Mouse (Mus musculus) heart, adult 2 months (tissue): ENCODE measurements around the gene Rarres2. TPM values are rescaled to one million over a fixed set of nuclear protein-coding genes. Genes with fewer than 3 reads are reported as not detected.

Experiments
- DNase-seq, 2 experiments: peaks; one replicate each; pipeline ENCODE4 v3.0.0; 2021
- H3K27ac ChIP-seq: fragments of 200-600 bp; 2 replicates; pipeline ENCODE4 v1.8.1; 2022
- H3K27me3 ChIP-seq: fragments of 200-500 bp; 2 replicates; pipeline ENCODE4 v1.6.1; 2012; ENCODE audit warnings: mild to moderate bottlenecking, low read length, inconsistent platforms, mixed read lengths; ENCODE audit not compliant: control insufficient read depth, insufficient read depth
- H3K36me3 ChIP-seq: fragments of 200-500 bp; 2 replicates; pipeline ENCODE4 v1.6.1; 2012; ENCODE audit warnings: low read length, inconsistent platforms; ENCODE audit not compliant: control insufficient read depth, insufficient read depth
- H3K4me1 ChIP-seq: fragments of 200-500 bp; 2 replicates; pipeline ENCODE4 v1.6.1; 2011; ENCODE audit warnings: low read length; ENCODE audit not compliant: control insufficient read depth, insufficient read depth
- H3K4me3 ChIP-seq: fragments of 200-600 bp; 2 replicates; pipeline ENCODE4 v1.8.1; 2022
- H3K79me2 ChIP-seq: fragments of 200-500 bp; replicated peaks from 2 replicates; pipeline ENCODE4 v1.6.1; 2012; ENCODE audit warnings: mild to moderate bottlenecking, inconsistent platforms, low read length, moderate library complexity, mixed read lengths; ENCODE audit not compliant: control insufficient read depth, insufficient read depth
- H3K9ac ChIP-seq: fragments of 200-500 bp; 2 replicates; pipeline ENCODE4 v1.6.1; 2012; ENCODE audit warnings: low read depth, mild to moderate bottlenecking, control low read depth, inconsistent platforms, low read length, mixed read lengths
- CTCF ChIP-seq: fragments of 200-600 bp; IDR thresholded peaks from 2 replicates; pipeline ENCODE4 v1.8.1; 2022; ENCODE audit warnings: antibody characterized with exemption, mild to moderate bottlenecking, moderate library complexity
- EP300 ChIP-seq: fragments of 200-500 bp; IDR thresholded peaks from 2 replicates; pipeline ENCODE4 v1.6.1; 2011; ENCODE audit warnings: low read depth, low read length, control low read depth; ENCODE audit not compliant: insufficient read depth
- POLR2A ChIP-seq: fragments of 200-500 bp; IDR thresholded peaks from 2 replicates; pipeline ENCODE4 v1.6.1; 2011; ENCODE audit warnings: mild to moderate bottlenecking, low read depth, low read length, control low read depth; ENCODE audit not compliant: insufficient read depth
- WGBS: fragments of 180-500 bp; shearing (Covaris S2); methylation state at CpG from one replicate; pipeline ENCODE4 v1.1.7; 2018; 5-methylcytosine and 5-hydroxymethylcytosine counted together
- intact Hi-C: fragments of 180-260 bp; cut with DNase I; formaldehyde crosslinking; loops from one replicate; pipeline ENCODE4 v1.15.1; 2025
- polyA plus RNA-seq: library from polyadenylated mRNA; depleted of rRNA; stranded (reverse); fragments of >200 nt; gene quantifications from 2 replicates; pipeline ENCODE4 v1.2.3, GENCODE M21; 2012
- total RNA-seq, 2 experiments: library from RNA; stranded (reverse); gene quantifications; 2 replicates each; pipeline ENCODE4 v1.2.3; 2021

Gene Rarres2
- total and polyA plus RNA-seq, 3 experiments: 70.9 to 99.3 (median 82.4) TPM

DNA sequence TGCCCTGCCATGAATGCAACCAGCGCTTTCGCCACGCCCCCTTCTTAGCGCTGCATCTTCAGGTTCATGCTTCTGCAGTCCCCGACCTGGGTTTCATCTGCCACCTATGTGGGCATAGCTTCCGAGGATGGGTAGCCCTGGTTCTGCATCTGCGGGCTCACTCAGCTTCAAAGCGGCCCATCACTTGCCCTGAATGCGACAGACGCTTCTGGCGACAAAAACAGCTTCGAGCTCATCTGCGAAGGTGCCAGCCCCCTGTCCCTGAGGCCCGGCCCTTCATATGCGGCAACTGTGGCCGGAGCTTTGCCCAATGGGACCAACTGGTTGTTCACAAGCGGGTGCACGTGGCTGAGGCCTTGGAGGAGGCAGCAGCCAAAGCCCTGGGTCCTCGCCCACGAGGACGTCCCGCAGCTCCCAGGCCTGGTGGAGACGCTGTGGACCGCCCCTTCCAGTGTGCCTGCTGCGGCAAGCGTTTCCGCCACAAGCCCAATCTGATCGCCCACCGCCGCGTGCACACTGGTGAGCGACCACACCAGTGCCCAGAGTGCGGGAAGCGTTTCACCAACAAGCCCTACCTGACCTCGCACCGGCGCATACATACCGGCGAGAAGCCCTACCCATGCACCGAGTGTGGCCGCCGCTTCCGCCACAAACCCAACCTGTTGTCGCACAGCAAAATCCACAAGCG is 24.1 kb upstream of the Rarres2 start:
- no peaks in the 10 kb centered on the region for H3K36me3 ChIP-seq
- 95% methylated on average over 45 of the region's 45 CpGs for WGBS

DNA sequence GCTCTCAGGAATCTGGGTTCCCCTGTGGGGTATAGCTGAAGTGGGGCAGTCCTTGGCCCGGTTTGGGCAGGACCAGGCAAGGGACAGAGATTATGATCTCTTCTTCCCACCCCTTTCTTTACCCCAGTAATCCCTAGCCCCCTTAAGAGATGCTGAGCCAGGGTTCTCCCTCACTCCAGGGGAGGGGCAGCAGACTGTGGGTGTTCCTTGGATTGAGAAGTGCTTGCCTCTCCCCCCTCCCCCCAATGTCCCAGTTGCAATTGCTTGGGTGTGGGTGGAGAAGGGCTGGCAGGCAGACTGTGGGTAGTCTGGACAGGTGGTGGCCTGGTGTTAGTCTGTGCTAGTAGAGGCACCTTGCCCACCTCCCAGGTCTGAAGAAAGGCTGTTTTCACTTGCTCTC is 22.7 kb upstream of the Rarres2 start:
- Histone ChIP-seq H3K36me3 (no peaks in the 10 kb centered on the region), H3K79me2 (peaks cover 4% of the 10 kb centered on the region; the same call in 1 of the 2 replicates), H3K4me3 (no peak overlapping the region; the same call in 1 of the 2 replicates), H3K27me3 (no peaks in the 10 kb centered on the region), H3K27ac (no peak overlapping the region), H3K4me1 (peaks cover 2% of the 10 kb centered on the region; the same call in 1 of the 2 replicates), H3K9ac (no peak overlapping the region)
- 39% methylated on average over 1 of the region's 1 CpGs for WGBS
- TF ChIP-seq EP300 (no peak), POLR2A (no peak), CTCF (no peak)
- DNase-seq: no peak
- intact Hi-C loops: no loop called here

More for the DNA sequence above, 24.1 kb upstream of the Rarres2 start:
- no peak for DNase-seq
- Histone ChIP-seq H3K4me1 (peaks cover 2% of the 10 kb centered on the region; the same call in 1 of the 2 replicates), H3K4me3 (no peak overlapping the region), H3K27ac (no peak overlapping the region), H3K79me2 (peaks cover 4% of the 10 kb centered on the region; the same call in 1 of the 2 replicates), H3K27me3 (no peaks in the 10 kb centered on the region), H3K9ac (no peak overlapping the region)
- intact Hi-C loops: no loop called here
- TF ChIP-seq POLR2A (no peak), EP300 (no peak), CTCF (no peak)

DNA sequence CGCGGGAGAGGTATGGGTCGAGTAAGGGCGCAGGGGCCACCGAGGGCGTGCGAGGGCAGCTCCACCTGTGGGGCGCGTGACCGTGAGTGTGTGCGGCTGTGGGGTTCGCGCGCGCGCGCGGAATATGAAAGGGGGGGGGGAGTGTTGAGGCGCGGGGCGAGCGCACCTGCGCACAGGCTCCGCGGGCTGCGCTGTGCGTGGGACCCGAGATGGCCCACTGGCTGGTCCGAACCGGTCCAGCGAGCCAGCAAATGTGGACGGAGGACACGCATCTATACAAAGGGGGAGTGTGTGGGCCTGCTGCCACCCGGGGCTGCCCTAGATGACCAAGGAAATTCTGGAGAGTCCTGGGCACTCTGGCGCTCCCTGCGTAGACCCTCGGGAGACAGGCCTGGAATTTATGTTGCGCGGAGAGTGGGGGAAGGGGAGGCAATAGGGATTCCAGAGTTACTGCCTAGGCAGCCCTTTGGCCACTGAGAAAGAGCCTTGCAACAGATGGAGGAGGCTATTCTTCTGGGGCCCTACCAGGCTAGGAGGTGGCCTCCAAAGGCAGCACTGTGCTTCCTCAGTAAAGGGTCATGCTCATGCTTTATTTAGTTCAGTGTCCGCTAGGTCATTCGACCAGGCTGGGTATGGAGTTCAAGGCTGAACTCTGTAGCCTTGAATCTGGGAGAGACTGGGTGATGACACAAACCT is 21.6 kb upstream of the Rarres2 start:
- H3K79me2 ChIP-seq: peaks cover 4% of the 10 kb centered on the region; the same call in 1 of the 2 replicates
- H3K36me3 ChIP-seq: no peaks in the 10 kb centered on the region
- TF ChIP-seq CTCF (no peak), POLR2A (no peak), EP300 (no peak)
- H3K27ac ChIP-seq: peak overlapping the region; percentile 94
- H3K4me3 ChIP-seq: peak overlapping the region; percentile 96
- peak in 1 of 2 experiments; percentile 63 for DNase-seq
- H3K27me3 ChIP-seq: no peaks in the 10 kb centered on the region
- peak overlapping the region; percentile 90 for H3K9ac ChIP-seq
- WGBS: under 1% methylated on average over 41 of the region's 41 CpGs
- H3K4me1 ChIP-seq: peaks cover 2% of the 10 kb centered on the region; the same call in 1 of the 2 replicates
- intact Hi-C loops: no loop called here

DNA sequence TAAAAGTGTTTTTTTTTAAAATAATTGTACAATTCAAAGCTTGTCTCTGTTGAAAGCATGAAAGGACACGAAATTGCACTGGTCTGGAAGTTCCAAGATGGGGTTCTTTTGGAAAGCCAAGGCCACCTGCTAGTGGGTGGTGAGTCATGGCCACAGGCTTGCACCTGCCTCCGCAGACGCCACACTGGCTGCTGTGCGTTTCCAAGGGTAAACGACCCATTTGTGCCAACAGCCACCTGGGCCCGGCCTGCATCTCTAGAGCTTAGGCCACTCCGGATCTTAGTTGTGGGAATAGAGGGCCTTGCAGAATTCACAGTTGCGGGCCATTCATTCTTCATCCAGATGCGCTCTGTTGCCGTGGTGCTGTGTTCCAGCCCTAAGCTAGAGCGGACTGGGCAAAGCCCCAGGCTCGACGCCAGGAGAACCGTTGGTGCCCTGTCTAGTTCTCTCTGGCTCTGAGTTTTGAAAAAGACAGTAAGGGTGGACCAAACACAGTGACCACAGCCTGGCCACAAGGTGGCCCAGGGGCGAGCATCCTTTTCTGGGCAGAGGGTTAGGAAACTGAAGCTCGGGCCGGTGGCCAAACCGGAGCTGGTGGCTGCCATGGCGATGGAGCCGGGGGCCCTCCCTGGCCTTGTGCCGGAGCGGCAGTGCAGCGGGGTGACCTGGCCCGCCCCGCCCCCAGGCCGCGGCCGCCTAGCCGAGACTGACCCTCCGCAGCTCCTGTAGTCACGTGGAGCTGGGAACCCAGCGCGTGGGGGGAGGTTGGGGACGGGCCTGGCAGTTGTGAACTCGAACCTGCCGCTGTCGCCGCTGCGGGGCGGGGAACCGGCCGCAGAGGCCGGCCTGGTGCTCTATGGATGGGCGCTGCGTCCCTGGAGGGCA is 20.8 kb upstream of the Rarres2 start, which contains the start of the genes Repin1 and Gm44965:
TSS of gene Repin1 (plus strand) at position 726 of the 885 bp plus-strand sequence.
TSS of gene Gm44965 (plus strand) at position 784 of the 885 bp plus-strand sequence.
- peaks cover 4% of the 10 kb centered on the region; the same call in 1 of the 2 replicates for H3K79me2 ChIP-seq
- intact Hi-C loops: no loop called here
- TF ChIP-seq POLR2A (peak; percentile 62), CTCF (peak; percentile 83), EP300 (no peak)
- DNase-seq: peak; percentile 95 to 98
- H3K36me3 ChIP-seq: no peaks in the 10 kb centered on the region
- WGBS: 8% methylated on average over 45 of the region's 45 CpGs
- H3K4me1 ChIP-seq: peaks cover 2% of the 10 kb centered on the region; the same call in 1 of the 2 replicates
- peak within 1 kb of the TSS; percentile 94 for H3K27ac ChIP-seq
- peak within 1 kb of the TSS; percentile 90 for H3K9ac ChIP-seq
- no peaks in the 10 kb centered on the region for H3K27me3 ChIP-seq
- peak within 1 kb of the TSS; percentile 96 for H3K4me3 ChIP-seq

DNA sequence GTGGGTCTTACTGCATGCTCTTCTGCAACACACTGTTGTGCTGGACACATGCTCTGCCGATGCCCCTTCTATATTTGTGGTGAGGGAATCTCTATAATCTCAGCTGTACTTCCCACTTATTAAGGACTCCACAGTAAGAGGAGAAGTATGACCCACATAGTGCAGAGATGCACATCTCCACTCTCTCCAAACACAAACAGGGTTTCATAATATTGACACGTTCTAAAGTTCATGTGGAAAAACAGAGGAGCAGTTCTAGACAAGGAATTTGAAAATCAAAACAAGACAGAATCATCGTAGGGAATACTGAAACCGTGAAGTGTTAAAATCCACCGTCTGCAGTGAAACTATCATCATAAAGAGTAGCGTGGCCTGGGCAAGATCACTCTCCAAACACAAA is 19.3 kb upstream of the Rarres2 start:
- no peak overlapping the region for H3K4me3 ChIP-seq
- TF ChIP-seq POLR2A (no peak), CTCF (no peak), EP300 (no peak)
- H3K9ac ChIP-seq: no peak overlapping the region
- H3K36me3 ChIP-seq: no peaks in the 10 kb centered on the region
- peaks cover 2% of the 10 kb centered on the region; the same call in 1 of the 2 replicates for H3K4me1 ChIP-seq
- no peak for DNase-seq
- H3K27me3 ChIP-seq: no peaks in the 10 kb centered on the region
- H3K27ac ChIP-seq: no peak overlapping the region
- intact Hi-C loops: no loop called here
- peaks cover under 1% of the 10 kb centered on the region; the same call in 1 of the 2 replicates for H3K79me2 ChIP-seq
- WGBS: 86% methylated on average over 6 of the region's 6 CpGs
